Mouse (Mus musculus): Measurements from ENCODE around the gene Hps4. TPM values are rescaled to one million over a fixed set of nuclear protein-coding genes. Genes with fewer than 3 reads are reported as not detected.
"Not testable (repeated sequence)": the region's sequence is repeated elsewhere in the genome, so short reads cannot be mapped to it uniquely, and the experiment has no call there.

Hps4 gene
- polyA plus RNA-seq, 1 experiment from 2014 or later = 40.0 TPM

GRCm38 (mm10) chr5:112301694-112302093 lies 41.2 kb upstream of the Hps4 start:
- WGBS = 81% methylated on average over 4 of the region's 4 CpGs
- Histone ChIP-seq H3K27ac (no peak overlapping the region), H3K4me3 (no peak overlapping the region), H3K9me3 (no peaks in the 10 kb centered on the region), H3K4me1 (no peaks in the 10 kb centered on the region), H3K36me3 (no peaks in the 10 kb centered on the region), H3K27me3 (no peaks in the 10 kb centered on the region), H3K4me2 (replicated peaks) (no peak overlapping the region), H3K9ac (no peak overlapping the region)
- no peak for ATAC-seq (ENCODE audit: insufficient number of reproducible peaks, insufficient read depth, low FRiP score, low TSS enrichment)

GRCm38 (mm10) chr5:112302310-112302709 lies 40.6 kb upstream of the Hps4 start:
- no peak for ATAC-seq (ENCODE audit: insufficient number of reproducible peaks, insufficient read depth, low FRiP score, low TSS enrichment)
- Histone ChIP-seq H3K4me3 (no peak overlapping the region), H3K4me1 (no peaks in the 10 kb centered on the region), H3K9me3 (no peaks in the 10 kb centered on the region), H3K9ac (no peak overlapping the region), H3K4me2 (replicated peaks) (no peak overlapping the region), H3K27me3 (no peaks in the 10 kb centered on the region), H3K27ac (no peak overlapping the region), H3K36me3 (peaks cover under 1% of the 10 kb centered on the region; the same call in 1 of the 2 replicates)
- 86% methylated on average over 5 of the region's 5 CpGs for WGBS

GRCm38 (mm10) chr5:112305842-112306241 lies 37.0 kb upstream of the Hps4 start:
- H3K27me3 ChIP-seq = no peaks in the 10 kb centered on the region
- no peak overlapping the region for H3K27ac ChIP-seq
- H3K4me1 ChIP-seq = no peaks in the 10 kb centered on the region

GRCm38 (mm10) chr5:112313222-112313885 lies 29.5 kb upstream of the Hps4 start:
- peaks cover 69% of the 10 kb centered on the region for H3K36me3 ChIP-seq
- no peak for ATAC-seq (ENCODE audit: insufficient number of reproducible peaks, insufficient read depth, low FRiP score, low TSS enrichment)
- H3K4me3 ChIP-seq = no peak overlapping the region
- no peak overlapping the region for H3K4me2 ChIP-seq (replicated peaks)
- H3K9me3 ChIP-seq = no peaks in the 10 kb centered on the region
- H3K9ac ChIP-seq = no peak overlapping the region
- no peaks in the 10 kb centered on the region for H3K27me3 ChIP-seq
- 79% methylated on average over 11 of the region's 11 CpGs for WGBS
- H3K27ac ChIP-seq = no peak overlapping the region
- no peaks in the 10 kb centered on the region for H3K4me1 ChIP-seq

More at GRCm38 (mm10) chr5:112305842-112306241, 37.0 kb upstream of the Hps4 start:
- Histone ChIP-seq H3K36me3 (peaks cover 31% of the 10 kb centered on the region), H3K9ac (no peak overlapping the region), H3K9me3 (no peaks in the 10 kb centered on the region), H3K4me3 (no peak overlapping the region), H3K4me2 (replicated peaks) (no peak overlapping the region)
- 63% methylated on average over 5 of the region's 5 CpGs for whole genome bisulfite sequencing
- ATAC-seq (ENCODE audit: insufficient number of reproducible peaks, insufficient read depth, low FRiP score, low TSS enrichment) = no peak

GRCm38 (mm10) chr5:112316468-112316867 lies 26.4 kb upstream of the Hps4 start:
- WGBS = 83% methylated on average over 5 of the region's 5 CpGs

GRCm38 (mm10) chr5:112317328-112317727 lies 25.6 kb upstream of the Hps4 start:
- no peak for ATAC-seq (ENCODE audit: insufficient number of reproducible peaks, insufficient read depth, low FRiP score, low TSS enrichment)

More at GRCm38 (mm10) chr5:112316468-112316867, 26.4 kb upstream of the Hps4 start:
- Histone ChIP-seq H3K9me3 (no peaks in the 10 kb centered on the region), H3K27ac (no peak overlapping the region), H3K36me3 (peaks cover 44% of the 10 kb centered on the region), H3K4me1 (no peaks in the 10 kb centered on the region), H3K4me3 (no peak overlapping the region), H3K9ac (no peak overlapping the region), H3K27me3 (no peaks in the 10 kb centered on the region), H3K4me2 (replicated peaks) (no peak overlapping the region)
- ATAC-seq (ENCODE audit: insufficient number of reproducible peaks, insufficient read depth, low FRiP score, low TSS enrichment) = no peak

GRCm38 (mm10) chr5:112319343-112319742 lies 23.5 kb upstream of the Hps4 start:
- H3K9me3 ChIP-seq; H3K27me3 ChIP-seq; H3K4me2 ChIP-seq (replicated peaks); H3K27ac ChIP-seq; H3K4me3 ChIP-seq; H3K4me1 ChIP-seq; ATAC-seq (ENCODE audit: insufficient number of reproducible peaks, insufficient read depth, low FRiP score, low TSS enrichment); H3K9ac ChIP-seq: not testable (repeated sequence)
- 60% methylated on average over 2 of the region's 2 CpGs for WGBS
- H3K36me3 ChIP-seq = peaks cover 16% of the 10 kb centered on the region

More at GRCm38 (mm10) chr5:112317328-112317727, 25.6 kb upstream of the Hps4 start:
- no peaks in the 10 kb centered on the region for H3K4me1 ChIP-seq
- no peaks in the 10 kb centered on the region for H3K9me3 ChIP-seq
- no peak overlapping the region for H3K4me3 ChIP-seq
- H3K36me3 ChIP-seq = peaks cover 37% of the 10 kb centered on the region
- 68% methylated on average over 5 of the region's 5 CpGs for whole genome bisulfite sequencing
- H3K27me3 ChIP-seq = no peaks in the 10 kb centered on the region
- 0 out of 2 replicates have a peak overlapping the region, but pooled peaks have one; percentile 11 for H3K27ac ChIP-seq
- H3K4me2 ChIP-seq (replicated peaks) = no peak overlapping the region
- no peak overlapping the region for H3K9ac ChIP-seq

GRCm38 (mm10) chr5:112320379-112320778 lies 22.5 kb upstream of the Hps4 start:
- Histone ChIP-seq H3K9me3 (no peaks in the 10 kb centered on the region), H3K4me3 (no peak overlapping the region), H3K4me2 (replicated peaks) (no peak overlapping the region), H3K4me1 (peaks cover 4% of the 10 kb centered on the region; the same call in 1 of the 2 replicates), H3K9ac (no peak overlapping the region), H3K36me3 (peaks cover 13% of the 10 kb centered on the region; the same call in 1 of the 2 replicates), H3K27me3 (no peaks in the 10 kb centered on the region), H3K27ac (no peak overlapping the region)
- no peak for ATAC-seq (ENCODE audit: insufficient number of reproducible peaks, insufficient read depth, low FRiP score, low TSS enrichment)
- 80% methylated on average over 5 of the region's 5 CpGs for WGBS

GRCm38 (mm10) chr5:112320936-112321335 lies 21.9 kb upstream of the Hps4 start:
- WGBS = 67% methylated on average over 6 of the region's 6 CpGs

GRCm38 (mm10) chr5:112321376-112321775 lies 21.5 kb upstream of the Hps4 start:
- no peak overlapping the region for H3K4me3 ChIP-seq

More at GRCm38 (mm10) chr5:112320936-112321335, 21.9 kb upstream of the Hps4 start:
- H3K27me3 ChIP-seq = no peaks in the 10 kb centered on the region
- no peak for ATAC-seq (ENCODE audit: insufficient number of reproducible peaks, insufficient read depth, low FRiP score, low TSS enrichment)
- H3K9ac ChIP-seq = no peak overlapping the region
- H3K4me1 ChIP-seq = peaks cover 6% of the 10 kb centered on the region; the same call in 1 of the 2 replicates
- H3K9me3 ChIP-seq = no peaks in the 10 kb centered on the region
- 0 out of 2 replicates have a peak, but pooled peaks cover 8% of the 10 kb centered on the region for H3K36me3 ChIP-seq
- no peak overlapping the region for H3K4me3 ChIP-seq
- no peak overlapping the region for H3K4me2 ChIP-seq (replicated peaks)
- no peak overlapping the region for H3K27ac ChIP-seq

GRCm38 (mm10) chr5:112323246-112323645 lies 19.6 kb upstream of the Hps4 start:
- Histone ChIP-seq H3K27ac (no peak overlapping the region), H3K36me3 (0 out of 2 replicates have a peak, but pooled peaks cover 6% of the 10 kb centered on the region), H3K9me3 (no peaks in the 10 kb centered on the region), H3K4me3 (no peak overlapping the region), H3K4me2 (replicated peaks) (no peak overlapping the region), H3K9ac (no peak overlapping the region), H3K27me3 (no peaks in the 10 kb centered on the region), H3K4me1 (peaks cover 15% of the 10 kb centered on the region)
- WGBS = 87% methylated on average over 6 of the region's 6 CpGs
- ATAC-seq (ENCODE audit: insufficient number of reproducible peaks, insufficient read depth, low FRiP score, low TSS enrichment) = no peak

More at GRCm38 (mm10) chr5:112321376-112321775, 21.5 kb upstream of the Hps4 start:
- H3K4me1 ChIP-seq = peaks cover 6% of the 10 kb centered on the region; the same call in 1 of the 2 replicates
- H3K9me3 ChIP-seq = no peaks in the 10 kb centered on the region
- H3K27ac ChIP-seq = no peak overlapping the region
- WGBS = 79% methylated on average over 4 of the region's 4 CpGs
- no peak for ATAC-seq (ENCODE audit: insufficient number of reproducible peaks, insufficient read depth, low FRiP score, low TSS enrichment)
- H3K36me3 ChIP-seq = 0 out of 2 replicates have a peak, but pooled peaks cover 5% of the 10 kb centered on the region
- H3K4me2 ChIP-seq (replicated peaks) = no peak overlapping the region
- H3K9ac ChIP-seq = no peak overlapping the region
- H3K27me3 ChIP-seq = no peaks in the 10 kb centered on the region

Data from embryonic facial prominence, embryonic 12.5 days (tissue).